Mouse (Mus musculus): ENCODE results near the gene F5. TPM values are rescaled to one million over a fixed set of nuclear protein-coding genes. Genes with fewer than 3 reads are reported as not detected.

Gene F5
- total and polyA plus RNA-seq, 2 experiments from 2014 or later, result 0.05 TPM; not detected in 1

- no peaks in the 10 kb centered on the region for H3K27me3 ChIP-seq (ENCODE audit: control insufficient read depth, insufficient read depth, low read length)
- TF ChIP-seq CTCF (IDR thresholded peaks at IDR 0.05; ENCODE audit: low read depth) (no peak), EP300 (IDR thresholded peaks at IDR 0.05; ENCODE audit: low read depth) (no peak)
- ATAC-seq (ENCODE audit: insufficient read depth, low read depth), result no peak
These were observed 100.9 kb downstream of the F5 start for GRCm38 (mm10) chr1:164252551-164252950.

GRCm38 (mm10) chr1:164254836-164255235 is 103.2 kb downstream of the F5 start:
- H3K9me3 ChIP-seq (replicated peaks; ENCODE audit: control insufficient read depth, low read length), result no peaks in the 10 kb centered on the region
- DNase-seq (ENCODE audit: low spot score) (no peak), ATAC-seq (ENCODE audit: insufficient read depth, low read depth) (no peak)
- 49% methylated on average over 3 of the region's 3 CpGs for WGBS
- TF ChIP-seq CTCF (IDR thresholded peaks at IDR 0.05; ENCODE audit: low read depth) (no peak), EP300 (IDR thresholded peaks at IDR 0.05; ENCODE audit: low read depth) (no peak)
- peaks cover 18% of the 10 kb centered on the region for H3K4me1 ChIP-seq (ENCODE audit: control insufficient read depth, insufficient read depth)
- H3K27ac ChIP-seq (ENCODE audit: low read depth), result no peak overlapping the region
- H3K4me2 ChIP-seq (ENCODE audit: low read depth, low read length), result no peak overlapping the region
- no peak overlapping the region for H3K4me3 ChIP-seq (ENCODE audit: low read depth, low read length)
- H3K36me3 ChIP-seq (replicated peaks; ENCODE audit: control insufficient read depth, insufficient read depth, low read length), result peaks cover 4% of the 10 kb centered on the region; the same call in 1 of the 2 replicates
- no peak overlapping the region for H3K9ac ChIP-seq (replicated peaks; ENCODE audit: low read depth, low read length)
- H3K27me3 ChIP-seq (ENCODE audit: control insufficient read depth, insufficient read depth, low read length), result no peaks in the 10 kb centered on the region

More at GRCm38 (mm10) chr1:164252551-164252950, 100.9 kb downstream of the F5 start:
- DNase-seq (ENCODE audit: low spot score), result no peak
- 79% methylated on average over 5 of the region's 5 CpGs for WGBS
- Histone ChIP-seq H3K36me3 (replicated peaks; ENCODE audit: control insufficient read depth, insufficient read depth, low read length) (no peaks in the 10 kb centered on the region; the same call in 1 of the 2 replicates), H3K4me1 (ENCODE audit: control insufficient read depth, insufficient read depth) (peaks cover 26% of the 10 kb centered on the region), H3K9me3 (replicated peaks; ENCODE audit: control insufficient read depth, low read length) (no peaks in the 10 kb centered on the region), H3K27ac (ENCODE audit: low read depth) (no peak overlapping the region), H3K4me2 (ENCODE audit: low read depth, low read length) (no peak overlapping the region), H3K9ac (replicated peaks; ENCODE audit: low read depth, low read length) (no peak overlapping the region), H3K4me3 (ENCODE audit: low read depth, low read length) (no peak overlapping the region)

GRCm38 (mm10) chr1:164260171-164261028 is 108.8 kb downstream of the F5 start:
- ATAC-seq (ENCODE audit: insufficient read depth, low read depth), result no peak
- no peak for TF ChIP-seq CTCF (IDR thresholded peaks at IDR 0.05; ENCODE audit: low read depth)
- TF ChIP-seq EP300 (IDR thresholded peaks at IDR 0.05; ENCODE audit: low read depth), result no peak
- no peaks in the 10 kb centered on the region for H3K4me1 ChIP-seq (ENCODE audit: control insufficient read depth, insufficient read depth)
- no peak overlapping the region for H3K27ac ChIP-seq (ENCODE audit: low read depth)
- no peak for DNase-seq (ENCODE audit: low spot score)
- H3K27me3 ChIP-seq (ENCODE audit: control insufficient read depth, insufficient read depth, low read length), result no peaks in the 10 kb centered on the region
- no peaks in the 10 kb centered on the region for H3K9me3 ChIP-seq (replicated peaks; ENCODE audit: control insufficient read depth, low read length)
- 77% methylated on average over 16 of the region's 16 CpGs for whole genome bisulfite sequencing
- no peak overlapping the region for H3K4me2 ChIP-seq (ENCODE audit: low read depth, low read length)
- no peak overlapping the region for H3K9ac ChIP-seq (replicated peaks; ENCODE audit: low read depth, low read length)
- H3K36me3 ChIP-seq (replicated peaks; ENCODE audit: control insufficient read depth, insufficient read depth, low read length), result peaks cover 25% of the 10 kb centered on the region
- H3K4me3 ChIP-seq (ENCODE audit: low read depth, low read length), result no peak overlapping the region

DNA sequence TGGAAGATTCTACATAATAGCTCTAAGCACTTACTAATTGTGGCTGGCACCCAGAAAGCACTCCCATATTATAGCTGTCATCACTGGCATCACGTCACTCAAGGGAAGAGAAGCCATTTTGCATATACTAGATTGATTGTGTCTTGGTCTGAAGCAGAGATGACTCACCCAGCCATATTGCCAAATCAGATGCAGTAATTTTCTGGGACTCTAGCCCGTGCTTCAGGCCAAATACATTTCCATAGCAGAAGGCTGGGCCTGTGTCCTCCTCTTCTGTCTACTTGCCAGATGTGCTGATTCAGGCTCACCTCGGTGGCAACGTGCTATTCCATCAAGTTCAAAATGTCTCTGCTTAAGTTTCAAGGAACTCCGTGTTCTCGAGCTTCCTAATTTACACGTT is 109.9 kb downstream of the F5 start:
- Histone ChIP-seq H3K4me3 (ENCODE audit: low read depth, low read length) (no peak overlapping the region), H3K9me3 (replicated peaks; ENCODE audit: control insufficient read depth, low read length) (no peaks in the 10 kb centered on the region), H3K4me2 (ENCODE audit: low read depth, low read length) (no peak overlapping the region), H3K4me1 (ENCODE audit: control insufficient read depth, insufficient read depth) (no peaks in the 10 kb centered on the region), H3K27ac (ENCODE audit: low read depth) (no peak overlapping the region), H3K36me3 (replicated peaks; ENCODE audit: control insufficient read depth, insufficient read depth, low read length) (peaks cover 25% of the 10 kb centered on the region), H3K9ac (replicated peaks; ENCODE audit: low read depth, low read length) (no peak overlapping the region), H3K27me3 (ENCODE audit: control insufficient read depth, insufficient read depth, low read length) (no peaks in the 10 kb centered on the region)
- TF ChIP-seq CTCF (IDR thresholded peaks at IDR 0.05; ENCODE audit: low read depth), result no peak
- no peak for TF ChIP-seq EP300 (IDR thresholded peaks at IDR 0.05; ENCODE audit: low read depth)
- DNase-seq (ENCODE audit: low spot score), result no peak
- WGBS, result 78% methylated on average over 7 of the region's 7 CpGs
- ATAC-seq (ENCODE audit: insufficient read depth, low read depth), result peak; percentile 27; the same call in 1 of the 2 replicates

Other genes starting within 250 kb of the F5 start
- gene Scyl3, start 222.7 kb upstream of the F5 start, total RNA-seq (2014; rRNA removed; ENCODE audit: low replicate concordance), result 11.2 and 11.9 TPM in 2 replicates
- gene Scyl3, start 222.7 kb upstream of the F5 start, polyA plus RNA-seq (2015; fragmentation: Nextera tagmentation; extraction: Ambion mirVana), result 6.4 and 7.3 TPM in 2 replicates
- 5.6 and 7.5 TPM in 2 replicates for gene BC055324, start 157.0 kb upstream of the F5 start, total RNA-seq (2014; rRNA removed; ENCODE audit: low replicate concordance)
- gene BC055324, start 157.0 kb upstream of the F5 start, polyA plus RNA-seq (2015; fragmentation: Nextera tagmentation; extraction: Ambion mirVana), result 3.6 and 3.7 TPM in 2 replicates
- gene Mettl18, start 156.9 kb upstream of the F5 start, total RNA-seq (2014; rRNA removed; ENCODE audit: low replicate concordance), result 0.27 and 3.5 TPM in 2 replicates
- 6.5 TPM in 2 replicates for gene Mettl18, start 156.9 kb upstream of the F5 start, polyA plus RNA-seq (2015; fragmentation: Nextera tagmentation; extraction: Ambion mirVana)
- gene Sele, start 103.6 kb upstream of the F5 start, total RNA-seq (2014; rRNA removed; ENCODE audit: low replicate concordance), result 3.7 and 6.1 TPM in 2 replicates
- gene Sele, start 103.6 kb upstream of the F5 start, polyA plus RNA-seq (2015; fragmentation: Nextera tagmentation; extraction: Ambion mirVana), result 2.1 and 2.4 TPM in 2 replicates
- 0.50 TPM in 1 of 2 replicates, not detected in the other for gene Sell, start 89.9 kb upstream of the F5 start, total RNA-seq (2014; rRNA removed; ENCODE audit: low replicate concordance)
- gene Sell, start 89.9 kb upstream of the F5 start, polyA plus RNA-seq (2015; fragmentation: Nextera tagmentation; extraction: Ambion mirVana), result 0.18 and 0.44 TPM in 2 replicates
- gene Selp, start 36.6 kb upstream of the F5 start, total RNA-seq (2014; rRNA removed; ENCODE audit: low replicate concordance), result 1.3 TPM in 1 of 2 replicates, not detected in the other
- 0.38 and 0.51 TPM in 2 replicates for gene Selp, start 36.6 kb upstream of the F5 start, polyA plus RNA-seq (2015; fragmentation: Nextera tagmentation; extraction: Ambion mirVana)
- gene Slc19a2, start 97.2 kb downstream of the F5 start, total RNA-seq (2014; rRNA removed; ENCODE audit: low replicate concordance), result 7.6 and 10.6 TPM in 2 replicates
- 5.0 and 5.3 TPM in 2 replicates for gene Slc19a2, start 97.2 kb downstream of the F5 start, polyA plus RNA-seq (2015; fragmentation: Nextera tagmentation; extraction: Ambion mirVana)
- gene Ccdc181, start 123.7 kb downstream of the F5 start, total RNA-seq (2014; rRNA removed; ENCODE audit: low replicate concordance), result 1.1 and 6.9 TPM in 2 replicates
- gene Ccdc181, start 123.7 kb downstream of the F5 start, polyA plus RNA-seq (2015; fragmentation: Nextera tagmentation; extraction: Ambion mirVana), result 9.8 and 11.2 TPM in 2 replicates
- gene Nme7, start 152.3 kb downstream of the F5 start, total RNA-seq (2014; rRNA removed; ENCODE audit: low replicate concordance), result 9.0 and 12.9 TPM in 2 replicates
- gene Nme7, start 152.3 kb downstream of the F5 start, polyA plus RNA-seq (2015; fragmentation: Nextera tagmentation; extraction: Ambion mirVana), result 10.5 and 11.3 TPM in 2 replicates
- 3.9 and 16.3 TPM in 2 replicates for gene Blzf1, start 155.7 kb downstream of the F5 start, total RNA-seq (2014; rRNA removed; ENCODE audit: low replicate concordance)
- 27.3 and 27.6 TPM in 2 replicates for gene Blzf1, start 155.7 kb downstream of the F5 start, polyA plus RNA-seq (2015; fragmentation: Nextera tagmentation; extraction: Ambion mirVana)